Mouse (Mus musculus): ENCODE measurements around the gene Cyp27b1. TPM values are rescaled to one million over a fixed set of nuclear protein-coding genes. Genes with fewer than 3 reads are reported as not detected.
"Not testable (repeated sequence)": the region's sequence is repeated elsewhere in the genome, so short reads cannot be mapped to it uniquely, and the experiment has no call there.

Cyp27b1 gene
- polyA plus RNA-seq, 1 experiment: not detected

GRCm38 (mm10) chr10:127059968-127060916 lies 12.2 kb downstream of the Cyp27b1 start, which contains the start of gene March9:
Gene March9, minus strand, starts transcription at chr10:127060184.
- Histone ChIP-seq H3K4me1 (ENCODE audit: control insufficient read depth, insufficient read depth, insufficient read length, low read length) (0 out of 2 replicates have a peak, but pooled peaks cover 3% of the 10 kb centered on the region), H3K4me3 (ENCODE audit: insufficient read depth, low read depth, low read length) (peak within 1 kb of the TSS; percentile 58), H3K27ac (replicated peaks; ENCODE audit: low read depth, low read length) (no peak within 1 kb of the TSS)

DNA sequence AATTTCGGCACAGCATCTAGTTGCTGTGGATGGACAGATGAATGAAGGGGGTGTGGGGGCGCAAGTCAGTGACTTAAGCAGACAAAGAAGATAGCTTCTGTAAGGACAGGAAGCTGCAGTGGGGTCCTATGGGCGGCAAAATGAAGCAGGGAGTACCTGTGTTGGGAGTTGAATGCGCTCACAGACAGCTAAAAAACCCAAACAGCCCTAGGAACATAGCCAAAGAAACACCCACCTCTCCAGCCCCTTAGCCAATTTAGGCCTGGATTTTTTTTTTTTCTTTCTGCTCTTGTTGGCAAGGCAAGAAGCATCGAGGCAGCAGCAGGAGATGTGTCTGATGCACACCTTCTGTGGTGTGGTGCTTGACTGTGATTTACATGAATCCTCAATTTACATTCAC lies 13.0 kb downstream of the Cyp27b1 start:
- Histone ChIP-seq H3K27ac (replicated peaks; ENCODE audit: low read depth, low read length) (no peak overlapping the region), H3K4me1 (ENCODE audit: control insufficient read depth, insufficient read depth, insufficient read length, low read length) (0 out of 2 replicates have a peak, but pooled peaks cover 3% of the 10 kb centered on the region), H3K4me3 (ENCODE audit: insufficient read depth, low read depth, low read length) (no peak overlapping the region)

GRCm38 (mm10) chr10:127061513-127061912 lies 13.5 kb downstream of the Cyp27b1 start:
- Histone ChIP-seq H3K4me3 (ENCODE audit: insufficient read depth, low read depth, low read length) (no peak overlapping the region), H3K4me1 (ENCODE audit: control insufficient read depth, insufficient read depth, insufficient read length, low read length) (0 out of 2 replicates have a peak, but pooled peaks cover 3% of the 10 kb centered on the region), H3K27ac (replicated peaks; ENCODE audit: low read depth, low read length) (no peak overlapping the region)

- H3K4me3 ChIP-seq (ENCODE audit: insufficient read depth, low read depth, low read length); H3K27ac ChIP-seq (replicated peaks; ENCODE audit: low read depth, low read length); H3K4me1 ChIP-seq (ENCODE audit: control insufficient read depth, insufficient read depth, insufficient read length, low read length): not testable (repeated sequence)
Measured at GRCm38 (mm10) chr10:127062101-127062500, 14.1 kb downstream of the Cyp27b1 start.

DNA sequence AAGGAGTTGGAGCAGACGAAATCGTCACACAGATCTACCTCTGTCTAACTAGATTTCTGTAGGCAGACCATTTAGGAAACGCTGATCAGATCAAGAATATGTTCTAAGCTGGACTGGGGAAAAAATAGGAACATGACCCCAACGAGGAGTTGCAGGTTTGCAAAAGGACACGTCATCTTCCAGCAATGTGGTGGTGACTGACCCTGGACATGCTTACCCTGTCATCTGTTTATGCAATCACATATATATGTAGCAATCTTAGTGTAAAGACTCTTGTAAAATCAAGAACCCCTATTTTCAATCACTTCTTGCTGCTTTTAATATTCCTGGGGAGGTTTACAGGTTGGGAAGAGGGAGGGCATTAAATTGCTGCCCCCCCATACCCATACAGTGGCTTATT lies 14.5 kb downstream of the Cyp27b1 start:
- no peak overlapping the region for H3K4me3 ChIP-seq (ENCODE audit: insufficient read depth, low read depth, low read length)
- no peak overlapping the region for H3K27ac ChIP-seq (replicated peaks; ENCODE audit: low read depth, low read length)
- H3K4me1 ChIP-seq (ENCODE audit: control insufficient read depth, insufficient read depth, insufficient read length, low read length): 0 out of 2 replicates have a peak, but pooled peaks cover 3% of the 10 kb centered on the region

- Histone ChIP-seq H3K4me3 (ENCODE audit: insufficient read depth, low read depth, low read length) (peak within 1 kb of the TSS; percentile 78), H3K27ac (replicated peaks; ENCODE audit: low read depth, low read length) (peak within 1 kb of the TSS; percentile 41), H3K4me1 (ENCODE audit: control insufficient read depth, insufficient read depth, insufficient read length, low read length) (0 out of 2 replicates have a peak, but pooled peaks cover 3% of the 10 kb centered on the region)
Measured at GRCm38 (mm10) chr10:127063239-127063872, 15.3 kb downstream of the Cyp27b1 start, which contains the start of gene Cdk4. Gene Cdk4, plus strand, starts transcription at chr10:127063534.

DNA sequence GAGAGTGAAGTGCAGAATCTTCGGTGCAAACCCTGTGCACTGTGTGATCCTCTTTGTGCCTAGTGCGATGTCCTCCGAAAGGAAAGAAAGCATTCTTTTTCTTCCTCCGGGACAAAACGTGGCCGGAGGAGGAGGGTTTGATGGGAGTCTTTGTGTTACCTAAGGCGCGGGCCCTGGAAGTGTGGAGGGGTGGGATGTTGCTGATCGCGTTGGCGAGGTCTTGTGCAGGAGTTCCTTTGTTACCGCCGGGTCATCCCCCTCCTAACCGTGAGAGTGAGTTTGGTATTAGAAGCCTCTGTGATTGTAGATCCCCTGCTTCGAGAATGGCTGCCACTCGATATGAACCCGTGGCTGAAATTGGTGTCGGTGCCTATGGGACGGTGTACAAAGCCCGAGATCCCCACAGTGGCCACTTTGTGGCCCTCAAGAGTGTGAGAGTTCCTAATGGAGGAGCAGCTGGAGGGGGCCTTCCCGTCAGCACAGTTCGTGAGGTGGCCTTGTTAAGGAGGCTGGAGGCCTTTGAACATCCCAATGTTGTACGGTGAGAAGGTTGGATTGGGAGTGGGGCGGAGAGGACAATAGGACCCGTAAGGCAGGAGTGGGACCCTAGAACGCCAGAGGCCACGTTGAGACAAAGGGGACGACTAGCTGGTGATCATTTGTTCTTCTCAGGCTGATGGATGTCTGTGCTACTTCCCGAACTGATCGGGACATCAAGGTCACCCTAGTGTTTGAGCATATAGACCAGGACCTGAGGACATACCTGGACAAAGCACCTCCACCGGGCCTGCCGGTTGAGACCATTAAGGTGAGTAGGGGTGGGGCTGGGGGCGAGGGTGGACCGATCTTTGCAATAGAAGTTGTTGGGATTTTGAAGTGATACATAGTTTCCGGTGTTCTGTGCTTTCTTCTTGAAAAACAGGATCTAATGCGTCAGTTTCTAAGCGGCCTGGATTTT lies 16.1 kb downstream of the Cyp27b1 start:
- H3K4me3 ChIP-seq (ENCODE audit: insufficient read depth, low read depth, low read length): peak overlapping the region; percentile 78
- peak overlapping the region; percentile 41 for H3K27ac ChIP-seq (replicated peaks; ENCODE audit: low read depth, low read length)
- H3K4me1 ChIP-seq (ENCODE audit: control insufficient read depth, insufficient read depth, insufficient read length, low read length): 0 out of 2 replicates have a peak, but pooled peaks cover 3% of the 10 kb centered on the region

DNA sequence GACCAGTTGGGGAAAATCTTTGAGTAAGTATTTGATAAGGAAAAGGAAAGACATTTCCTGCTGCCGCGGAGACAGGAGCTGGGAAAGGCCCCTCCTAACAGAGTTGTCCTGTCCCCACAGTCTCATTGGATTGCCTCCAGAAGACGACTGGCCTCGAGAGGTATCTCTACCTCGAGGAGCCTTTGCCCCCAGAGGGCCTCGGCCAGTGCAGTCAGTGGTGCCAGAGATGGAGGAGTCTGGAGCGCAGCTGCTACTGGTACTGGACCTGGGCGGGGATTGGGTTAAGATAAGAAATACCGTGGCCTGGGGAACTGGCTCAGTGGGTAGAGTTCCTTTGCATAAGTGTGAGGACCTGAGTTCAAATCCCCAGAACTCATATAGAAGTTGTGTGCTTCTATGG lies 17.9 kb downstream of the Cyp27b1 start:
- no peak overlapping the region for H3K4me3 ChIP-seq (ENCODE audit: insufficient read depth, low read depth, low read length)
- H3K4me1 ChIP-seq (ENCODE audit: control insufficient read depth, insufficient read depth, insufficient read length, low read length): 0 out of 2 replicates have a peak, but pooled peaks cover 3% of the 10 kb centered on the region
- no peak overlapping the region for H3K27ac ChIP-seq (replicated peaks; ENCODE audit: low read depth, low read length)

DNA sequence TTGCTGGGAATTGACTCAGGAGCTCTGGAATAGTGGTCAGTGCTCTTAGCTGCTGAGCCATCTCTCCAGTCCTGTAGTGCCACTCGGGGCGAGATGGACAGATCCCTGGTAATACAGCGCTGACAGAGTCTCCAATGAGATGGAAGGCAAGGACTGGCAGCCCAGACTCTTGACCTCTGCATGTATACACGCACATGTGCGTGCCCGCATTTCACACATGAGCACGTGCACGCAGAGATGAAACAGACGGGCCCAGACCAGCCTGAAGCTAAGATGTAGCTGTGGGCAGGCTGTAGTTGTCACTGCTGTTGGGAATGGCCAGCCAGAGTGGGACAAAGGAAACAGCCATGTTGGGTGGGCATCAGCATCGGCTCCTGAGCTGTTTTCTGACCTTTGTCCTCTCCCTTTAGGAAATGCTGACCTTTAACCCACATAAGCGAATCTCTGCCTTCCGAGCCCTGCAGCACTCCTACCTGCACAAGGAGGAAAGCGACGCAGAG lies 18.5 kb downstream of the Cyp27b1 start:
- Histone ChIP-seq H3K4me3 (ENCODE audit: insufficient read depth, low read depth, low read length) (no peak overlapping the region), H3K4me1 (ENCODE audit: control insufficient read depth, insufficient read depth, insufficient read length, low read length) (0 out of 2 replicates have a peak, but pooled peaks cover 3% of the 10 kb centered on the region), H3K27ac (replicated peaks; ENCODE audit: low read depth, low read length) (no peak overlapping the region)

DNA sequence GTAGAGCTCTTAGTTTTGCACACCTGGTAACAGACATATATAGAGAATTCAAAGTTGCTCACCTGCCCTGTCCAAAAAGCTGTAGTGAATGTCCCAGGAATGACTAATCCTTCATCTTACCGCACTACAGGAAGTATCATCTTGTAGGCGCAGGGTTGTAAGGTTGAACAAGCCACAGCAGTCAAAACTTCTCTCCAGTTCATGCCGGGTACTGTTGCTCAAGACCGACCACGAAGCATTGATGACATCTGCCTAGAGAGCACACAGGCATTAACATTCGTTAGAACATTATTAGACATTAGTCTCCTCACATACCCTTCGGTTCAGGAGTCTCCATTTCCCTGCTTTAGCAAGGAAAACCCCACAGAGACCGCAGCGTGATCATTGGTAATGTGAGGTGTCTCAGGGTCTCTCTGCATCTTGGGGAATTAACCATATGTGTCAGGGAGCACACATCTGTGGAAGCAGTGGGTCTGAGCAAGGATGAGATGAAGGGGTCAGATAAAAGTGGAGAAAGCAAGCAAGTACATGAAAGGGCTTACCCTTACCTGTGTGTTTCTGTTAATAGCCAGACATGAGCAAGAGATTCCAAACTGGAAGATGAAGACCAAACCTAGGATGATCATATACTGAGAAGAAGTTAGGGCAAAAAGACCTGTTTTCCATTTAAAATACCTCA lies 20.4 kb downstream of the Cyp27b1 start:
- H3K4me1 ChIP-seq (ENCODE audit: control insufficient read depth, insufficient read depth, insufficient read length, low read length): 0 out of 2 replicates have a peak, but pooled peaks cover 3% of the 10 kb centered on the region
- peak overlapping the region; percentile 84; the same call in 1 of the 2 replicates for H3K4me3 ChIP-seq (ENCODE audit: insufficient read depth, low read depth, low read length)
- no peak overlapping the region for H3K27ac ChIP-seq (replicated peaks; ENCODE audit: low read depth, low read length)

DNA sequence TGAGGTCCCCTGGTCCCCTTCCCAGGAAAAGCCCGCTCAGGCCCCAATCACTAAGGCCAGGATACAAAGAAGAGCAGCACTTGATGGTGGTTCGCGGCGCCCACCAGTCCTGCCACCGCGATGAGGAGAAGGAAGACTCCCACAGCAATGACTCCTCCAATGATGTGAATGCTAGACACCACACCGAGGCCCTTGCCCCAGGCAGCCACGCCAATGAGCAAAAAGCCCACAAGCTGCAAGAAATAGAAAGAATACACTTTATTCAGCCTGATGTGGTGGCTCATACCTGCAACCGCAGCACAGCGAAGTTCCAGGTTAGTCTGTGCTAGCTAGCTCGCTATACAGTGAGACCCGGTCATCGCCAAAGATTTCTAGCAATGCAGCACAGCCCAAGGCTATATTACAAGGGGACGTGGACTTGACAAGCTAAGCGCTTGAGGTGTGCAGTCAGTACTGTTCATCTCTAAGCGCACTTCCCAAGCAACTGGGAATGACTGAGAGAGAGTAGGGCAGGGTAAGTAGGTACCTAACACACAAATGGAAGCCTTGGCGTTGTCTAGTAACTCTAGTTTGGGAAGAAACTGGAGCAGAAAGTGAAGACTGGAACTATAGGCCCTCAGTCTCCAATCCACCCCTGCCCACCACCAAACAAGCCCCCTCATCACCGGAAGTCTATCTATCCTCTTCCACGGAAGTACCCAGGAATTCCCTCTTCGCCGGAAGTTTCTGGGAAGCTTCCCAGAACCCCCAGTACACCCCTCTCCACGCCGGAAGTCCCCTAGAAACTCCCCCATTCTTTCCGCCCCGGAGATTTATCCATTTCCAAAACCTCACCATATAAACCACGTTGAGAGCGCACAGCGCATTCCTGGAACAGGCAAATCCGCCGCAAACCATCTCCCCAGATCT lies 21.5 kb downstream of the Cyp27b1 start:
- Histone ChIP-seq H3K27ac (replicated peaks; ENCODE audit: low read depth, low read length) (peak overlapping the region; percentile 75), H3K4me3 (ENCODE audit: insufficient read depth, low read depth, low read length) (peak overlapping the region; percentile 84), H3K4me1 (ENCODE audit: control insufficient read depth, insufficient read depth, insufficient read length, low read length) (no peaks in the 10 kb centered on the region)

- Histone ChIP-seq H3K27ac (replicated peaks; ENCODE audit: low read depth, low read length) (peak within 1 kb of the TSS; percentile 75), H3K4me1 (ENCODE audit: control insufficient read depth, insufficient read depth, insufficient read length, low read length) (no peaks in the 10 kb centered on the region), H3K4me3 (ENCODE audit: insufficient read depth, low read depth, low read length) (peak within 1 kb of the TSS; percentile 84)
Measured at GRCm38 (mm10) chr10:127070190-127071121, 22.4 kb downstream of the Cyp27b1 start, which contains the start of gene Tspan31. Gene Tspan31, minus strand, starts transcription at chr10:127070264.
